Mouse (Mus musculus): ENCODE measurements at regions not wholly inside any gene's neighbourhood (a gene's known extent, or its start where the extent isn't known, plus 50 kb on each side); places are given as distances from the start of the nearest gene placed in this dataset.
A peak's percentile ranks its signal among the peaks of the same experiment; 100 is the strongest.

DNA sequence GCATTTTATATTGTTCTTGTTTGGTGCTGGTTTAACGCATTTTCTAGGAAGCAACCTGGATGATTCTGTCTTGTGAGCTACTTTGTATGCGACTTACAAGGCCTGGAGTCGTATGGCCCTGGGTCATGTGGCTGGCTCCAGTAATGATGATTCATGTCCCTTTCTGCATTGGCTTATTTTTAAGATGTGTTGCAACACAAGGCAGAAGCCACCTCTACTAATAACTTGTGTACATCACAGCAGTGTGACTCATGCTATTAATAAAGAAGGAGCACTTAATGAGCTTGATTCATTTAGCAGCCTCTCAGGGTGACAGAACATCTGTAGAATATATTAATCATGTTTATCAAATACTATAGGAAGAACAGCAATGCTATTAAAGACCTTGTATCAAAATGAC, 84.0 kb downstream of the Slc5a7 start:
- DNase-seq (ENCODE audit: extremely low spot score in 1 of 2, low spot score in 2 of 2), result no peak
- intact Hi-C loops (cut with DNase I), result no loop called here

DNA sequence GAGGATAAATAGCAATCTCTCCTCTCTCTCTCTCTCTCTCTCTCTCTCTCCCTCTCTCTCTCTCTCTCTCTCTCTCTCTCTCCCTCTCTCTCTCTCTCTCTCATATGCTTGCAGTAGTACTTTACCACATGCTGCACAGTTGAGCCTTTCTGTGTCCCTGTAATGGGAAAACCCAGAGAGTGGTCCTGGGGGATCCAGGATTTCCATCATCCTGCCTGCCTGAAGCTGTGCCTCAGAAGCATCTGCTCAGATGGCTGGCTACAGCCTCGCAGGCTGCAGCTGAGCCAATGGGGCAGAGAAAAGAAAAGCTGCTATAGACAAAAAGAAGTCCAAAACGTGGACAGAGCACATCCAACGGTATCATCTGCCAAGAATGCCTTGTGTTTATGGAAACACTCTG, 97.1 kb downstream of the Slc5a7 start:
- DNase-seq (ENCODE audit: extremely low spot score in 1 of 2, low spot score in 2 of 2), result no peak
- intact Hi-C loops (cut with DNase I), result no loop called here

- intact Hi-C loops (cut with DNase I), result no loop called here
- no peak for DNase-seq (ENCODE audit: extremely low spot score in 1 of 2, low spot score in 2 of 2)
Measured at GRCm38 (mm10) chr17:54192231-54192573, 106.6 kb downstream of the Slc5a7 start.

DNA sequence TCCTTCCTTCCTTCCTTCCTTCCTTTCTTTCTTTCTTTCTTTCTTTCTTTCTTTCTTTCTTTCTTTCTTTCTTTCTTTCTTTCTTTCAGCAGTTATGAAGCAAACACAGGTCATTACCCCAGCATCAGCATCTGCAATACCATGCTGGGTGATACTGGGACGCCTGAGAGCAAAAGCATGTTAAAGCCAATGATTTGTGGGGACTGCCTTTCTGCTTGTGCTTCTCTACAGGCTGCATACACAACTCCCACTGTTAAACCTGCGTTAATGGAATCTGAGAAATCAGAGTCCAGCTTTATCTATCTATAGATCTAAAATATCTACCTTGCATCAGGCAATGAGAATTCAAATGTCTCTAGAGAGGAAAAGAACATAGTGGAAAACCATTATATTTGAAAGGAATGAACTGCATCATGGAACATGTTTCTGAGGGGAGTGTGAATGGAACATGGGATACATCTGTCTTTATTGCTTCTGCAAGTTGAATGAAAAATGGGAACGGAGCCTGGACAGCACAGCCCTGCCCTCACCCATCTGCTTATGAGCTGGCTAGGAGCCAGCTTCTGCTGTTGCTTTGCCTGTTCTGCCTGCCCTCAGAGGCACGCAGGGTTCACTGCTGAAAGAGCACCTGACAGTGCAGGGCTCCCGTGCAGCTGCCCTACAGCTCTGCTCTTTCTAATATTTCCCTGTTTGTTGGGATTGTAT, 107.2 kb downstream of the Slc5a7 start:
- DNase-seq (ENCODE audit: extremely low spot score in 1 of 2, low spot score in 2 of 2), result peak in 1 of 2 experiments; percentile 33
- intact Hi-C loops (cut with DNase I), result no loop called here

GRCm38 (mm10) chr17:54188997-54189553, 109.8 kb downstream of the Slc5a7 start:
- intact Hi-C loops (cut with DNase I), result no loop called here
- no peak for DNase-seq (ENCODE audit: extremely low spot score in 1 of 2, low spot score in 2 of 2)

DNA sequence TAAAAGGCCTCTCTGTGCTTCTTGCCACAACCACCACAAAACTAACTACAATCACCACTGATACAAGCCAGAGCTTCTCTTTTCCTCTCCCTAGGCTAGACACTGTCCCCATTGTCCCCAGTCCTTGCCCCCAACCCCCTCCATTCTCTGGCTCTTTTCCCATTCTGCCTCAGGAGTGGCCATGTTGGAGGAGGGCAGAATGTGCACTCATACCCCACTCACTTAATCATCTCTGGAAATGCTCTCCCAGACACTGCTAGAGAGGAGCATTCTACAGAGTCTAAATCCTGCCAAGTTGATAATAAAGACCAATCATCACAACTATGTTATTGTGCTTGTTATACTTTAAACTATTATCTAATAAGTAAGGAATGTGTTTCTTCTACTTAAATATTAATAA, 116.8 kb downstream of the Slc5a7 start:
- intact Hi-C loops (cut with DNase I), result no loop called here
- DNase-seq (ENCODE audit: extremely low spot score in 1 of 2, low spot score in 2 of 2), result no peak

GRCm38 (mm10) chr17:54180563-54180962, 118.3 kb downstream of the Slc5a7 start:
- no peak for DNase-seq (ENCODE audit: extremely low spot score in 1 of 2, low spot score in 2 of 2)
- intact Hi-C loops (cut with DNase I), result no loop called here

DNA sequence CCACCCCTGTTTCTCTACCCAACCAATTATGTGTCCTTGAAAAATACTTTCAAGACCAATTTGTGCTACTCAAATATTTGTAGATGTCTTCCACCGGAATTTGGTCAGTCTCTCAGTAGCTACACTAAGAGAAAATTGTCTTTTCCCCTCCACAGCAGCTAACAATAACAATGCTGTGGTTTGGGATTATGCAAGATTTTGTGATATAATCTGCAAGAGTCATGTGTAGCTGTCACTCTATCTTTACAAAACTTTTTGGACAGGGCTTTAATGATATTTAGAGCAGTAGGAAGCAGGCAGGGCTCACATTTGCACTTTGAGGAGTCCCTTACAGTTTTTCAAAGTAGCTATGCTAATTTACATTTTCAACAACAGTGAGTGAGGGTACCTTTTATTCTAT, 128.1 kb downstream of the Slc5a7 start:
- DNase-seq (ENCODE audit: extremely low spot score in 1 of 2, low spot score in 2 of 2), result no peak
- intact Hi-C loops (cut with DNase I), result no loop called here

DNA sequence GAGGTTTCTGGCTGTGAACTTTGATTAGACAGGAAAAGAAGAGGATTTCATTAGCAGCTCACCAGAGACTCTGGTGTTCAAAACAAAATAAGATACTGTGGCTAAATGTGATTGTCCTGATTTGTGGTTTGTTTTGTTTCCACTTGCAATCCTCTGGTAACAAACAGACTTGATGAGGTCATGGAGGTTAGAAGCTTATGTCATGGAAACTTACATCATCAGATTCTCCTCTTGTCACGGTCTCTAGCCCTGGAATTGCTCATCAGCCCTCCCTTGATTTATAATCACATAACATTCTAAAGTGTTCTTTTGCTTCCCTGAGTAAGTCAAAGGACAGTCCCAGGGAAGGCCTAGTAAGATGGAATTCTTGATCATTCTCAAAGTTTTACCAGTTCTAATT, 130.8 kb downstream of the Slc5a7 start:
- intact Hi-C loops (cut with DNase I), result no loop called here
- DNase-seq (ENCODE audit: extremely low spot score in 1 of 2, low spot score in 2 of 2), result no peak

GRCm38 (mm10) chr17:54162383-54162782, 136.5 kb downstream of the Slc5a7 start:
- no peak for DNase-seq (ENCODE audit: extremely low spot score in 1 of 2, low spot score in 2 of 2)
- intact Hi-C loops (cut with DNase I), result no loop called here

DNA sequence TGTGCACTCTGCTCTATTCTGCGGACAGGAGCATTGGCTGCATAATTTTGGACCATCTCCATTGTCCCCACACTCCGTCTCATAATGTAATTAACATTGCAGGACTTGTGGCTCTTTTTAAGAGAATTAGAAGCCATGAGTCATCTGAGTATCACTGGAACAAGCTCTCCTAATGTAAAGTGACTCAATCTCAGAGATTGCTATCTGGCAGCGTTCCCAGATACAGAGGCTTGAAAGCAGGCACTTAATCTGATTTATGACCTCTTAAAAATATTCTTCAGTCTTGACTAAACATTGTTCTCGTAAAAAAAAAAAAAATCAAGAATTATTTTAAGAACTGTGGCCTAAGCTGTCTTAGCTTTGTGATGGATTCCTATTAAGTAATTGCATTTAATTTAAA, 140.1 kb downstream of the Slc5a7 start:
- DNase-seq (ENCODE audit: extremely low spot score in 1 of 2, low spot score in 2 of 2), result no peak
- intact Hi-C loops (cut with DNase I), result no loop called here

GRCm38 (mm10) chr17:54158330-54158729, 140.5 kb downstream of the Slc5a7 start:
- intact Hi-C loops (cut with DNase I), result no loop called here
- DNase-seq (ENCODE audit: extremely low spot score in 1 of 2, low spot score in 2 of 2), result no peak

DNA sequence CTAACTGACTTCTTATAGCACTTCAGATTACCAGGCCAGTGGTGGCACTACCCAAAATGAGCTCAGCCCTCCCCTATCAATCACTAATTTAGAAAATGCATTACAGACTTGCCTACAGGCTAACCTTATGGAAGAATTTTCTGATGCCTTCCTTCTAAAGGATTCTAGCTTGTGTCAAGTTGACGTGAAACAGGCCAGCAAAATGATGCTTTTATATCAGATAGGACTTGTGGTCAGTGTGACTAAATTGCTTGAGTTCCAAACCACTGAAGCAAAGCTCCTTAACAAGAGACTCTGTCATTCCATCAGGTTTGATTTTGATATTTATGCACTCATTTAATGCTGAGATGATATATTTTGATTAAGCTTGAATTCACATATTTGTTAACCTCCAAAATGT, 143.0 kb downstream of the Slc5a7 start:
- intact Hi-C loops (cut with DNase I), result no loop called here
- no peak for DNase-seq (ENCODE audit: extremely low spot score in 1 of 2, low spot score in 2 of 2)

- intact Hi-C loops (cut with DNase I), result no loop called here
- DNase-seq (ENCODE audit: extremely low spot score in 1 of 2, low spot score in 2 of 2), result no peak
Measured at GRCm38 (mm10) chr17:54154536-54154935, 144.3 kb downstream of the Slc5a7 start.
